Mouse (Mus musculus) kidney, embryonic 15.5 days (tissue): ENCODE measurements at regions not wholly inside any gene's neighbourhood (a gene's known extent, or its start where the extent isn't known, plus 50 kb on each side); places are given as distances from the start of the nearest gene placed in this dataset.
A peak's percentile ranks its signal among the peaks of the same experiment; 100 is the strongest.

ENCODE experiments used
- ATAC-seq: fragments of 200-750 bp; cut with Nextera tagmentation; replicated peaks from 2 replicates; pipeline ENCODE4 v1.8.0; 2017; ENCODE audit warnings: moderate TSS enrichment; ENCODE audit not compliant: low FRiP score
- H3K27ac ChIP-seq: fragments of 300-500 bp; sonication (generic); 2 replicates; pipeline ENCODE4 v1.5.1; 2015; ENCODE audit warnings: mild to moderate bottlenecking, inconsistent platforms
- H3K27me3 ChIP-seq: fragments of 300-500 bp; sonication (generic); 2 replicates; pipeline ENCODE4 v1.6.1; 2015; ENCODE audit warnings: inconsistent platforms
- H3K36me3 ChIP-seq: fragments of 300-500 bp; sonication (generic); 2 replicates; pipeline ENCODE4 v1.6.1; 2015; ENCODE audit warnings: inconsistent platforms
- H3K4me1 ChIP-seq: fragments of 300-500 bp; sonication (generic); 2 replicates; pipeline ENCODE4 v1.6.1; 2015; ENCODE audit warnings: inconsistent platforms
- H3K4me2 ChIP-seq: fragments of 300-500 bp; sonication (generic); 2 replicates; pipeline ENCODE4 v1.6.1; 2015; ENCODE audit warnings: moderate library complexity, mild to moderate bottlenecking, inconsistent platforms
- H3K4me3 ChIP-seq: fragments of 300-500 bp; sonication (generic); replicated peaks from 2 replicates; pipeline ENCODE4 v1.5.1; 2015; ENCODE audit warnings: mild to moderate bottlenecking, inconsistent platforms
- H3K9ac ChIP-seq: fragments of 300-500 bp; sonication (generic); 2 replicates; pipeline ENCODE4 v1.6.1; 2015; ENCODE audit warnings: mild to moderate bottlenecking, inconsistent platforms
- H3K9me3 ChIP-seq: fragments of 300-500 bp; sonication (generic); replicated peaks from 2 replicates; pipeline ENCODE4 v1.6.1; 2016; ENCODE audit warnings: inconsistent platforms
- WGBS: fragments of 180-500 bp; shearing (Covaris S2); methylation state at CpG from one replicate; pipeline ENCODE4 v1.1.7; 2015; ENCODE audit warnings: mixed read lengths; 5-methylcytosine and 5-hydroxymethylcytosine counted together

DNA sequence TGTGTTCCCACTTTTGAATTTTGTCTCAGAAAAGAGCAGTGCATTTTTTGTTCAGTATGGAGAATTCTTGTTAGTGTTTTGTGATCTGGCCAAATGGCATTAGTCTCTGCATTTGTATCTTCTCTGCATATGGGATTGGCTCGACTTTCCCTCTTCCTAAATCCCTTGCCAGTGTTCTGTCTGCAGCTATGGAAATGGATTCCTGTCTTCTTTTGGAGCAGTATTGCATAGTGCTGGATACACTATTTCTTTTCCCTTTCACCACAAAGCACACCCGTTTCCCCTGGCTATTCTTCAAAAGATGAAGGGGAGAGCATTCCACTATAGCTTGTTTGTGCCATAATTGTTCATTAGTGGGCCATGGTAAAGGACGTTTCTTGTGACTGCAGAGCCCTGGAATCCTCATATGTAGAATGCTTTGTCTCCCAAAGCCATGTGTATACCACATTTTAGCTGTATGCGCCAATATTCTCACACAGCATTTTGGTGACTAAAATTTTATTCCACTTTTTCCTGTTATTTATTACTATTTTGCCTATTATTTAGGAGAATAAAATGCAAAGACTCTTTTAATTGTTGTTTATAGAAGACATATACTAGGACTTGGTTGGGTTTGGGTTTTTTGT is 197.8 kb downstream of the Hs3st1 start:
- H3K4me3 ChIP-seq: no peak overlapping the region
- H3K9ac ChIP-seq: no peak overlapping the region
- no peak overlapping the region for H3K4me2 ChIP-seq
- no peak overlapping the region for H3K27ac ChIP-seq
- no peaks in the 10 kb centered on the region for H3K36me3 ChIP-seq
- no peak for ATAC-seq
- WGBS: 81% methylated on average over 4 of the region's 4 CpGs
- no peaks in the 10 kb centered on the region for H3K9me3 ChIP-seq
- no peaks in the 10 kb centered on the region for H3K4me1 ChIP-seq
- H3K27me3 ChIP-seq: no peaks in the 10 kb centered on the region

DNA sequence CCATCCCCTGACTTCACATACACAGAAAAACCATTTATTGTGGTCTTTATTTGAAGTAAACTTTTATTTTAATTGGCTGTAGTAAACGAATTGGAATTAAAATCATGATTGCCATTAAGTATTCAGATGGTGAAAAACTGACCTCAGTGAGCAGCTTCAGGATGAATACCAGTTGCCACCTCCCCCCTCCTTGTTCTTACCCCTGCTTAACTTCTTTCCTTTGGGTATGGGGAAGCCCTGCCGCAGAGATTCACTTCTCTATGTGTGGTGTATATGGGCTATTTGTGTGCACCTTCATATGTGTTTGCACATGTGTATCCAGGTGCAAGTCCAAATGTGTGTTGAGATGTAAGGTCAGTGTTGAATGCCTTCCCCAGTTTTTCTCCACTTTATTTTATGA is 218.2 kb downstream of the Hs3st1 start:
- H3K9ac ChIP-seq: no peak overlapping the region
- H3K27me3 ChIP-seq: no peaks in the 10 kb centered on the region
- no peak overlapping the region for H3K4me2 ChIP-seq
- H3K36me3 ChIP-seq: no peaks in the 10 kb centered on the region
- H3K9me3 ChIP-seq: no peaks in the 10 kb centered on the region
- ATAC-seq: no peak
- WGBS: 77% methylated on average over 2 of the region's 2 CpGs
- H3K27ac ChIP-seq: no peak overlapping the region
- no peak overlapping the region for H3K4me3 ChIP-seq
- no peaks in the 10 kb centered on the region for H3K4me1 ChIP-seq

DNA sequence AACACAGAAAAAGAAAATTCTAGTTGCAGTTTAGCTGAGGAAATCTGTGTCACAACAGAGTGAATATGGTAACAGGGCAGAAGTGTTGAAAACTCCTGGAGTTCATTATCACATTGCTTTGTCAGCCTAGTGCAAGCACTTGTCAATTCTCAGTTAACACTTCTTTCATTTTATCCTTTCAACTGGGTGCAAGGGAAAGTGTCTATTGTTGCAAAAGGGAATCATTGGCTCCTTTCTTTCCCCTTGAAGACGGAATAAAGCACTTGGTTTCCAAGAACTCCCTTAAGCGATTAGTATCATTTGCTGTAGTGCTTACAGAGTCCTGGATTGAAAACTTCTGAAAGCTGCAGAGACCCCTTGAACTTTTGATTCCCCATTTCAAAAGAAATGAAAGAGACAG is 218.9 kb downstream of the Hs3st1 start:
- H3K4me3 ChIP-seq: no peak overlapping the region
- H3K9ac ChIP-seq: no peak overlapping the region
- no peak for ATAC-seq
- WGBS: 61% methylated on average over 2 of the region's 2 CpGs
- no peak overlapping the region for H3K4me2 ChIP-seq
- no peaks in the 10 kb centered on the region for H3K9me3 ChIP-seq
- no peak overlapping the region for H3K27ac ChIP-seq
- no peaks in the 10 kb centered on the region for H3K4me1 ChIP-seq
- H3K27me3 ChIP-seq: no peaks in the 10 kb centered on the region
- H3K36me3 ChIP-seq: no peaks in the 10 kb centered on the region

DNA sequence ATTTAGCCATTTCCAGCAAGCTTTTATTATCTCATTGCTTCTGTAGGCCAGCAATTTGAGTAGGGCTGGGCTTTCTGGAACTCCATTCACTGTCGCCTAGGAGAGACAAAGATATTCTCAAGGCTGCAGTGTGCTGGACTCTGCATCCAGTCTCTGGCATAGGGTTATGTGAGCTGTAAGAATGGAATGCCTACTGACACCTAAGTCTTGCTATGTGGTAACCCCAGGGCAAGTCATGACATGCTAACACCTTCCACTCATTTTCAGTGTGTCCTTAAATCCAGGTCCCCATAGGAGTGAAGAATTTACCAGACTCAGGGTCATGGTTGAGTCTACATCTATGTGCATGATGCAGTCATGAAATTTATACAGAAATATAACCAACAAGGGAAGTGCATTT is 245.0 kb downstream of the Hs3st1 start:
- WGBS: 88% methylated on average over 1 of the region's 1 CpGs
- no peak for ATAC-seq
- Histone ChIP-seq H3K9ac (no peak overlapping the region), H3K27me3 (no peaks in the 10 kb centered on the region), H3K4me3 (no peak overlapping the region), H3K36me3 (no peaks in the 10 kb centered on the region), H3K4me2 (no peak overlapping the region), H3K27ac (no peak overlapping the region), H3K9me3 (no peaks in the 10 kb centered on the region), H3K4me1 (no peaks in the 10 kb centered on the region)

DNA sequence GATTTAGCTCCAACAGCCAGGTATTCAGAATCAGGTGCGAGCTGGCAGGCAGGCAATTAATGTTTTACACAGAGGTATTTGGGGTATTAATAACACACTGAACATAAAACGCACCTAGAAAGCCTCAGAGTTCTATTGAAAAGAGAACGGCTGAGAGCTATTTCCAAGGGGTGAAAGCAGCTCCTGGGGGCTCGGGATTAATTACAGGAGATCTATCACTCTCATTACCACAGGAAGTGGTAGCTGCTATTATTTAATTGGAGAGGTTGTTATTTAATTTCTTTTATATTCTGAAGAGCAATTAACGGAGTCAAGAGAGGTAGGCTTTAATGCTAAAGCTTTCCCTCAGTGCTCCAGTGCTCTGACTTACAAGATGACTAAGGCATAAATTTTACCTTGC is 272.5 kb downstream of the Hs3st1 start:
- Histone ChIP-seq H3K27me3 (no peaks in the 10 kb centered on the region), H3K9me3 (no peaks in the 10 kb centered on the region), H3K4me1 (no peaks in the 10 kb centered on the region), H3K27ac (no peak overlapping the region), H3K4me3 (no peak overlapping the region), H3K36me3 (no peaks in the 10 kb centered on the region), H3K4me2 (no peak overlapping the region), H3K9ac (no peak overlapping the region)
- 58% methylated on average over 5 of the region's 5 CpGs for WGBS
- no peak for ATAC-seq

DNA sequence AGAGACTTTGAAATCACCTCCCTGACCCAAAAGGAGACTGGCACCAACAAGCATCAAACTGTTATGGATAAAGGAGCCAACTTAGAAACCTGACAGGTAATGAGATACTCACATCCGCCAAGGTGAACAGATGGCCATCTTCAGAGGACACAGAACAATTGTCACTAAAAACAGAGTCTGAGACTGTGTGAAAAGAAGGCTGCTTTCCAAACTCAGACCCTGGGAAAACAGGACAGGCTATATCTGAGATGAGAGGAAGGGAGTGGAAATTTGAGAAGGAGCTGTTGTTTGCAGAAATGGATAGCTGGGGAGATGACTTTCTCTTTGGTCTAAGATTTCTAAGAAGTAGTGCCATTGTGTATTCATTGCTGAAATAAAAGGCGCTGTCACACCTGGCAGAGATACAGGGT is 297.2 kb downstream of the Hs3st1 start:
- no peaks in the 10 kb centered on the region for H3K9me3 ChIP-seq
- H3K9ac ChIP-seq: no peak overlapping the region
- H3K27ac ChIP-seq: no peak overlapping the region
- no peaks in the 10 kb centered on the region for H3K4me1 ChIP-seq
- WGBS: 50% methylated on average over 2 of the region's 2 CpGs
- no peaks in the 10 kb centered on the region for H3K36me3 ChIP-seq
- no peaks in the 10 kb centered on the region for H3K27me3 ChIP-seq
- no peak overlapping the region for H3K4me2 ChIP-seq
- H3K4me3 ChIP-seq: no peak overlapping the region
- peak; percentile 73; the same call in 1 of the 2 replicates for ATAC-seq

DNA sequence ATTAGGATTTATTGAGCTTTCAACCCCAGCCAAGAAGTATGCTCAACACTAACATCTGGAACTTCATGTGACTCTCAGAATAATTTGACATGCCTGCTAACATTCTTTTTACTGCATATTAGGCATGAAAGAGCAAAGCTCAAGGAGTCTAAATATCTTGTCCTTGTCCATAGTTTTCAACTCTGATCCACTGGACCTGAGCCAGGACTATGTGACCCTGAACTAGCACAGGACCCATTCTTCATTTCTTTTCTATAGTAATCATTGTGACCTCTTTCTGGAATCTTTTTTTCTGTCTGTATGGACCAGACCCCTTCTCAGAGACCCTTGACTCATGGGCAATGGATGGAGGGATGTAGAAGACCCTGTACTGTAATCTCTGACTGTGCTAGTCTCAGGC is 301.6 kb downstream of the Hs3st1 start:
- Histone ChIP-seq H3K36me3 (no peaks in the 10 kb centered on the region), H3K27me3 (no peaks in the 10 kb centered on the region), H3K9ac (no peak overlapping the region), H3K27ac (no peak overlapping the region), H3K4me2 (no peak overlapping the region), H3K4me1 (no peaks in the 10 kb centered on the region), H3K9me3 (no peaks in the 10 kb centered on the region), H3K4me3 (no peak overlapping the region)
- ATAC-seq: no peak

DNA sequence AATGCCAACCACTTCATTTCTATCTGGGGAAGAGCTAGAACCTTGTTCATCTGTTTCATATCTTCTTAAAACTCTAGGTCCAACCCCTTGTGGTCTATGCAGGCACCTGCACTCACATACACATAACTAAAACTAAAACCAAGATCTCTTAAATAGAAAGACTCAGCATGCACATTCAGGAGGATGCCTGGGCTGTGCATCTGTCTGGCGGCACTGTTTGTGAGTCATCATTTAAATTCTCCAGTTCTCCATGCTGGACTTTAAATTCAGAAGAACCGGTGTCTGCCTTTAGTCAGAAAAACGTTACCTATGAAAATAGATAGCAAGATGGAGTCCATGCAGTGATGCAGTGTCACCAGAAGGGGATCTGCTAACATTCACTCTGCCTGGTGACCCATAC is 314.5 kb downstream of the Hs3st1 start:
- WGBS: 84% methylated on average over 3 of the region's 3 CpGs
- no peaks in the 10 kb centered on the region for H3K36me3 ChIP-seq
- H3K4me2 ChIP-seq: no peak overlapping the region
- no peak overlapping the region for H3K4me3 ChIP-seq
- no peak overlapping the region for H3K9ac ChIP-seq
- 0 out of 2 replicates have a peak, but pooled peaks cover 3% of the 10 kb centered on the region for H3K27me3 ChIP-seq
- no peaks in the 10 kb centered on the region for H3K9me3 ChIP-seq
- ATAC-seq: no peak
- no peaks in the 10 kb centered on the region for H3K4me1 ChIP-seq
- H3K27ac ChIP-seq: no peak overlapping the region

DNA sequence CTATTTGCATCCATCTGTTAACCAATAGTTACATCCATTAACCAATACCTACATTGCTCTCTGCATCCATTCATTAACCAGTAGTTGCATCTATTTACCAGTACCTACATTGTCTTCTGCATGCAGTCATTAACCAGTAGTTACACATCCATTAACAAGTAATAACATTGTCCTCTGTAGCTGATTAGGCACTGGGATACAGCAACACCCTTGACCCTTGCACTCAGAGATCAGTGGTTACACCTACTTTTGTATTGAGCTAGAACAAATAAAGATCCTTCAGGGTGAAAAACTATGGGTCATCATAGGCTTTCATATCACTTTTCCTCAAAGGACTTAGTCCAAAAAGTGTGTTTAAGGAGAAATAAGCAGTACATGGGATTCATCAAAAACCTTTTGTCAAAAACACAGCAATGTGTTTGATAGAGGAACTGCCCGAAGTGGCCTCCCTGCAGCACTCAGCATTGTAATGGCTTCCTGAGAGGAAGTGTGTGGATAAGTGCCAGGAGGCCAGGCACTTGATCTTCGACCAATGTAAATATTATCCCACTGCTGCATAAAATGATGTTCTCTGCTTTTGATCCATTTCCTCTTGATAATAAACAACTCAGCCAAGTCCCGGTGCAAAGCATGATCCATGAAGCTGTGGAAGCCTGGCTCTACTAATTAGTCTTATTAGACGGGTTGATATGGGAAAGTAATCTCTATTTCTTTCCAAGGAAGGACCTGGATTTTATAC is 317.6 kb downstream of the Hs3st1 start:
- Histone ChIP-seq H3K4me2 (no peak overlapping the region), H3K4me1 (no peaks in the 10 kb centered on the region), H3K36me3 (no peaks in the 10 kb centered on the region), H3K27me3 (no peaks in the 10 kb centered on the region), H3K27ac (no peak overlapping the region), H3K4me3 (no peak overlapping the region), H3K9ac (no peak overlapping the region), H3K9me3 (no peaks in the 10 kb centered on the region)
- WGBS: 25% methylated on average over 4 of the region's 4 CpGs
- ATAC-seq: no peak; the same call in 1 of the 2 replicates

DNA sequence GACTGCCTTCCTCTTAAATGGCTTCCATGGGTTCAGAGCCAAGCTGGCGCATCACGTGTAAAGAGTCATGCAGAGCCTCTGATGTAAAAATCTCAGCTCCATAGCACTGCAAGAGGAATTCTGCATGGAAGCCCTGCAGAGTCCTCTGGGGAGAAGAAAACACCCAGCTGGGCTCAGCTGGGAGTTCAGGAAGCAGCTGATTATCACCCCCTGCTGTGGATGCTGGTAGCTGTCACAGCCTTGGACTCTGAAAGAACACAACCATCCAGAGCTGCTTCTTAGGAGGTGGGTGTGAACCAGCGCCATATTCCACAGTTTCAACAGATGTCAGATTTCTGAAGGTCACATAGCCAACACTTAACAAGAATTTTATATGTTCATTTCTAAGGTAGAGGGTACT is 329.2 kb downstream of the Hs3st1 start:
- Histone ChIP-seq H3K27ac (no peak overlapping the region), H3K9me3 (no peaks in the 10 kb centered on the region), H3K4me3 (no peak overlapping the region), H3K36me3 (no peaks in the 10 kb centered on the region), H3K27me3 (no peaks in the 10 kb centered on the region), H3K9ac (no peak overlapping the region), H3K4me1 (no peaks in the 10 kb centered on the region), H3K4me2 (no peak overlapping the region)
- ATAC-seq: no peak
- WGBS: 72% methylated on average over 3 of the region's 3 CpGs

DNA sequence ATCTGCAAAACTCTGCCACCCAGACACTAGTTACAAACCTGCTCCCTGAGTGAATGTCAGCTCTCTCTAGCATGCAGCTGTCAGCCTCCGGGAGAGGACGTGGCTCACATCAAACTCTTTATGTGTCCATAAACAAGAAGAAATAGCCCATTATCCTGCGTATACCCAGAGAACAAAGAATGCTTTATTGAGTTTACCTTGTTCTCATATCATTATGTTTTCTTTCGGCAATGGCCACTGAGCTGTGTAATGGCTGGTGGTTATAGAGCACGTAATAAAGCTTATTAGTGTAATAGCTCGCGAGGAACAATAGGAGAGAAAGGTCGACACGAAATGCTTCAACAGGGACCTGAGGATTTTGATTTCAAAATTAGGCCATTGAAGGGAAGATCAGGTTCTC is 331.6 kb downstream of the Hs3st1 start:
- ATAC-seq: no peak
- no peak overlapping the region for H3K4me3 ChIP-seq
- no peak overlapping the region for H3K27ac ChIP-seq
- no peak overlapping the region for H3K4me2 ChIP-seq
- no peaks in the 10 kb centered on the region for H3K27me3 ChIP-seq
- H3K4me1 ChIP-seq: no peaks in the 10 kb centered on the region
- H3K36me3 ChIP-seq: no peaks in the 10 kb centered on the region
- H3K9me3 ChIP-seq: no peaks in the 10 kb centered on the region
- no peak overlapping the region for H3K9ac ChIP-seq
- WGBS: 50% methylated on average over 9 of the region's 9 CpGs

DNA sequence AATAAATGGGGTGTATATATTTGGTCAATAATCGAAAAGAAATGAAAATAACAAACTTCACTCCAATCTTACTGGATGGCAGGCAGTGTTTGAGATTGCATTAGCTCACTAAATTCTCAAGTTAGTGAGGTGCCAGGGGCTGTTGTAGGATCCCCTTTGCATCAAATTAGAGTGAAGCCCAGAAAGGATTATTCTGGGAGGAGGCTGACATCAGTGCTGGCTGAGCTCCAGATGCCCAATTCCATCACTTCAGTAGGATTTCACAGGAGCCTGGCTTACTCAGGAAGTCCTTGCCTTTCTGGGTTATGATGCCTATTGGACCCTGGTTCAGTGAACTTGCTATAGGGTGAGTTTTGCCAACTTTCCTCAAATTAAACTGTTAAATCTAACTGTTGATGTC is 336.5 kb downstream of the Hs3st1 start:
- H3K9me3 ChIP-seq: no peaks in the 10 kb centered on the region
- H3K4me2 ChIP-seq: no peak overlapping the region
- H3K36me3 ChIP-seq: no peaks in the 10 kb centered on the region
- WGBS: 89% methylated on average over 1 of the region's 1 CpGs
- H3K27ac ChIP-seq: no peak overlapping the region
- ATAC-seq: no peak
- H3K27me3 ChIP-seq: no peaks in the 10 kb centered on the region
- H3K9ac ChIP-seq: no peak overlapping the region
- H3K4me1 ChIP-seq: no peaks in the 10 kb centered on the region
- H3K4me3 ChIP-seq: no peak overlapping the region

DNA sequence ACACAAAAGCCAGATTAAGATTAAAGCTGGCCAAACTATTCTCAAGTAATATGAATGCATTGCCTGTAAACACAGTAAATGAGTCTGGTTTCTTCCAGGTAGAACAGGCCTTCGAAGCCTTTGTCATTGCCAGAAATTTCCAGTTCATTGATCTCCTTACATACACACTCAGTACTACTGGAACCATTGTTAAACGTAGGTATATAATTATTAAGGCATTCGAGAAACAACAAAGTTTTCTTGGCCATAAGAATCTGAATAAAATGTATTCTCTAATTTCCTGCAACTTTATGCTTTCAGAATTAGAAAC is 337.5 kb downstream of the Hs3st1 start:
- Histone ChIP-seq H3K4me2 (no peak overlapping the region), H3K9ac (no peak overlapping the region), H3K4me3 (no peak overlapping the region), H3K36me3 (no peaks in the 10 kb centered on the region), H3K9me3 (no peaks in the 10 kb centered on the region), H3K27ac (no peak overlapping the region), H3K27me3 (no peaks in the 10 kb centered on the region), H3K4me1 (no peaks in the 10 kb centered on the region)
- WGBS: 77% methylated on average over 3 of the region's 3 CpGs
- ATAC-seq: no peak
